ENCODE assay signal across 27 mouse cellular contexts in genomic region chr8:58568086-58568485, GRCm38 (mm10).
"Had no signal": no experiment of that assay in that cellular context is flagged by ENCODE, and none has a peak within 500 bp of the region (broad histone marks: within the 10 kb centered on the region; RNA-seq: fewer than 3 reads in every experiment).

No protein-coding gene starts in this region.

- H3K4me3 ChIP-seq: embryonic facial prominence, embryonic 10.5 days; embryonic facial prominence, embryonic 12.5 days; embryonic facial prominence, embryonic 13.5 days; embryonic facial prominence, embryonic 15.5 days; erythroblast, embryonic 14.5 days; forebrain, embryonic 10.5 days; forebrain, embryonic 12.5 days; forebrain, embryonic 13.5 days; forebrain, embryonic 15.5 days; gastrocnemius, adult 2 months; heart, adult 2 months had no signal

- DNase-seq: cerebellum, adult 2 months; cerebellum, adult 8-10 months; cerebellum, adult 9-10 months; cerebellum, adult 9-11 months; cerebellum, postnatal 10 days; cerebellum, postnatal 14 days; cerebellum, postnatal 25 days; cerebellum, postnatal 36 days; embryo, embryonic 11 days; forebrain, postnatal 0 days; gastrocnemius, adult 2 months; gastrocnemius, postnatal 10 days; gastrocnemius, postnatal 14 days; gastrocnemius, postnatal 25 days; gastrocnemius, postnatal 36 days; heart, adult 11 months; heart, adult 18-20 months; heart, adult 2 months had no signal

- H3K4me1 ChIP-seq: embryonic facial prominence, embryonic 12.5 days; embryonic facial prominence, embryonic 15.5 days; forebrain, embryonic 12.5 days; forebrain, embryonic 13.5 days; forebrain, embryonic 15.5 days had no signal
